In the genomic region with DNA sequence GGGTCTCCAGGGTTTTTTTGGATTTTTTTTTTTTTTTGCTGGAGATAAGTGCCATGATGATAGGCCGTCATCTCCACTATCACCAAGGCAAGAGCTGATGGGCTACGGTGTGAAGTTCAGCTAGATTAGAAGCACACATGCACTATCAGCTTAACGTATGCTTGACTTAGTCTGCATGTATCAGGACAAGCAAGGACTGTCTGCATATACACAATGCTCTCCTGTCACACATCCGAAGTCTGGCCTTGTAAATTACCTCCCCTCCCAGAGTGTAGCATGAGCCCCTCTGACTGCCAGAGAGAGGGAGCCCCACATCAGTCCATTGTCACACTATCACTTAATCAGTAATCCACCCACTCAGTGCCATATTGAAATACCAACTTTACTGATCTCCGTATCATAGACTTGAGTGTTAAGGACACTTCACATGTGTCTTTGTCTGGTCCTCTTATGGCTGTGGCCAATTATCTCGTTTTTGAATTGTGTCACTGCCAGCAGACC, we compare ENCODE assay signal across 21 mouse cellular contexts.
"Had no signal": no experiment of that assay in that cellular context is flagged by ENCODE, and none has a peak within 500 bp of the region (broad histone marks: within the 10 kb centered on the region; RNA-seq: fewer than 3 reads in every experiment).

No protein-coding gene starts in this region.

- H3K27ac ChIP-seq: limb, embryonic 10.5 days; limb, embryonic 13.5 days; liver, embryonic 12.5 days; liver, embryonic 15.5 days; macrophage; midbrain, embryonic 10.5 days; midbrain, embryonic 13.5 days; neural tube, embryonic 13.5 days; stomach, embryonic 15.5 days had no signal

- H3K4me1 ChIP-seq: limb, embryonic 10.5 days; liver, embryonic 12.5 days; liver, embryonic 15.5 days; midbrain, embryonic 10.5 days; midbrain, embryonic 13.5 days; stomach, embryonic 15.5 days had no signal

- H3K36me3 ChIP-seq: limb, embryonic 13.5 days; midbrain, embryonic 13.5 days; neural tube, embryonic 13.5 days; stomach, embryonic 15.5 days had no signal

- H3K27me3 ChIP-seq: limb, embryonic 13.5 days; liver, embryonic 12.5 days; liver, embryonic 15.5 days; midbrain, embryonic 13.5 days; neural tube, embryonic 13.5 days; stomach, embryonic 15.5 days had no signal

- H3K4me2 ChIP-seq: limb, embryonic 13.5 days; liver, embryonic 12.5 days; liver, embryonic 15.5 days; midbrain, embryonic 13.5 days; neural tube, embryonic 13.5 days; stomach, embryonic 15.5 days had no signal

- H3K9me3 ChIP-seq: limb, embryonic 10.5 days; limb, embryonic 13.5 days; liver, embryonic 12.5 days; liver, embryonic 15.5 days; midbrain, embryonic 10.5 days; midbrain, embryonic 13.5 days; neural tube, embryonic 13.5 days; stomach, embryonic 15.5 days had no signal

- DNase-seq: kidney, adult 18-20 months; kidney, adult 9 months; kidney, postnatal 14 days; kidney, postnatal 4 days; liver; lung, adult 18-20 months; retina, postnatal 1 day; right cerebral cortex, postnatal 25 days; spleen, adult 18-20 months; thymus, postnatal 25 days had no signal

- H3K4me3 ChIP-seq: limb, embryonic 10.5 days; limb, embryonic 13.5 days; liver, embryonic 12.5 days; liver, embryonic 15.5 days; midbrain, embryonic 10.5 days; midbrain, embryonic 13.5 days; myocyte; neural tube, embryonic 13.5 days; stomach, embryonic 15.5 days had no signal

- ATAC-seq: liver, embryonic 12.5 days; midbrain, embryonic 13.5 days; midbrain, embryonic 16.5 days had no signal

- H3K9ac ChIP-seq: limb, embryonic 13.5 days; liver, embryonic 12.5 days; liver, embryonic 15.5 days; midbrain, embryonic 13.5 days; neural tube, embryonic 13.5 days; stomach, embryonic 15.5 days had no signal
